Mouse (Mus musculus) right cerebral cortex, postnatal 14 days (tissue): Measurements from ENCODE around the gene Rflna.

Experiments used
- DNase-seq: peaks from one replicate; pipeline ENCODE4 v3.0.0; 2022

Rflna gene

GRCm38 (mm10) chr5:125006896-125007295 is 3.9 kb downstream of the Rflna start:
- DNase-seq: no peak

DNA sequence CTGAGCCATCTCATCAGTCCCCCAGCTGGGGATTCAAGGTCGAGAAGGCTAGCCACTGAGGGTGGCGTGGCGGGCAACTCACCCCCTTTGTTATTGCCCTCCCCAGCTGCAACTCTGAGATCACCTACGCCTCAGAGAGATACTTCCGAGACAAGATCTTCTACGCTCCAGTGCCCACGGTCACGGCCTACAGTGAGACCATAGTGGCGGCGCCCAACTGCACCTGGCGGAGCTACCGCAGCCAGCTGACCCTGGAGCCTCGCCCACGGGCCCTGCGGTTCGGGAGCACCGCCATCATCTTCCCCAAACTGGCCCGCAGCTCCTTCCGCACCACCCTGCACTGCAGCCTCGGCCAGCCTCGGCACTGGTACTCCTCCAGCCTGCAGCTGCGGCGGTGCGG is 8.1 kb downstream of the Rflna start:
- no peak for DNase-seq

- DNase-seq: no peak
These were observed 8.6 kb downstream of the Rflna start for GRCm38 (mm10) chr5:125011628-125012027.

GRCm38 (mm10) chr5:125014497-125014896 is 11.5 kb downstream of the Rflna start:
- DNase-seq: peak; percentile 73

GRCm38 (mm10) chr5:125015066-125015465 is 12.0 kb downstream of the Rflna start:
- DNase-seq: no peak

DNA sequence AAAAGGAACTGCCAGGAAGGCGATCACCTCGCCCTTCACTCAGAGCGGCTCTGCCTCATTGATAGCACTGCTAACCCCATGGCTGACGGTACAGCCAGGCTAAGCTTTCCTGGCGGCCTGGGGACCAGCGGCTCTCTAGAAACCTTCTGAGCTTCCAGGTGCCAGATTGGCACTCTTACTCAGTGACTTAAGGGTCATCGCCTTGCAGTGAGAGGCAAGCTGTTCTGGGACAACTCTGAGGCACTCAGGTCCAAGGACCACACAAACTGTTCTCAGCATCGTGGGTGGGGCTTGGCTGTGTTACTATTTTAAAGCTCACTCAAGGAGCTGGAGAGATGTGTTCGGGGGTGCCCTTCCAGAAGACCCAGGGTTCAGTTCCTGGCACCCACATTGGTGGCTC is 12.6 kb downstream of the Rflna start:
- no peak for DNase-seq

GRCm38 (mm10) chr5:125016421-125017242 is 13.6 kb downstream of the Rflna start:
- no peak for DNase-seq

DNA sequence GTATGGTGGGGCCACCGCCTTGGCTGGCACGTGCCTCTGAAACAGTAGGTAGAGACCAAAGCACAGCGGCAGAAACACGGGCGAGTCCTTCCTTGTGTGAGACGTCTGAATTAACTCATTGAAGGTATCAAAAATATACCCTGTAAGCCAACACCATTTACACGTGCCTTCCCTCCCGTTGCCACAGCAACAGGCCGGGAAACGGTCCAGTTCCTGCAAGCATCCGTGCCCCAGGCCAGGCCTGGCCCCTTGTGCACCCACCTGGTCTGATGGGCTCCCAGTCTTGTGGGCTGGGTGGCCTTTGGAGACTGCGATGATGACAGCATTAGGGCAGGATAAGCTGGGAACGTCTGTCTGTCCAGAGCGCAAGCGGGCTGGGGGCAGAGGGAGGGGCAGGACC is 14.3 kb downstream of the Rflna start:
- peak; percentile 61 for DNase-seq

GRCm38 (mm10) chr5:125019099-125019498 is 16.1 kb downstream of the Rflna start:
- no peak for DNase-seq

GRCm38 (mm10) chr5:125021298-125021697 is 18.3 kb downstream of the Rflna start:
- DNase-seq: no peak

- DNase-seq: peak; percentile 61
These were observed 21.0 kb downstream of the Rflna start for GRCm38 (mm10) chr5:125024002-125024401.

DNA sequence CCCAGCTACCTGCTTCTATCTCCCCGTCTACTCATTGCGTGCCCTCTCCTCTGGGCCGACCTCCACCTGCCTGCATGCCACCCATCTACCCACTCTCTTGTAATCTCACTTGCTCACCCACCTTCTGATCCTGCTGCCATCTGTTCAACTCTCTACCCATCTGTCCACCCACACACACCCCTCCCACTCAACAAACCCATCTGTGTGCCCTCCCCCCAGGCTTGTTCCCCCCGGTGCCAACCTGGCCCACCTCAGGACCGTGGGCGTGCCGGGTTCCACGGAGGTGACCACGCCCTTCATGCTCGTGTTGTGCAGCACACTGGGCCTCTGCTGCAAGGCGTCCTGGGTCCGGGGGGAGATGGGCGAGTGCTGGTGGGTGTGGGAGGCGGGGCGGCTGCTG is 25.4 kb downstream of the Rflna start:
- DNase-seq: no peak

DNA sequence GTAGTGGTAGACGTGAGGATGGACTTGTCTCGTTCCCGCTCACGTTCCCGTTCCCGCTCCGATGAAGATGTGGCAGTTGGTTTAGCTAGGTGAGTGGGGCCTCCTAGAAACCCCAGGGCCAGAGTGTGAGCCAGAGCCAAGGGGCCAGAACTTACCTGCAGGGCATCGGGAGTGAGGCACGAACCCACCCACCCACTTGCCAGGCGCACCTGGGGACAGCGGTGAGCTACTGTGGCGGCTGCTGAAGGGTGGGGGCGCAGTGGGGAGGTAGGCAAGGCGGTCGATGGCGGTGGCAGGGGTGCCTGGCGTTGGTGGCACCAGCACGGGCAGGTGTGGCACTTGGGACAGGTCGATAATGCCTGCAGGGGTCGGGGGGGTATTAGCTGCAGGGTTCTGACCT is 25.9 kb downstream of the Rflna start:
- DNase-seq: no peak

DNA sequence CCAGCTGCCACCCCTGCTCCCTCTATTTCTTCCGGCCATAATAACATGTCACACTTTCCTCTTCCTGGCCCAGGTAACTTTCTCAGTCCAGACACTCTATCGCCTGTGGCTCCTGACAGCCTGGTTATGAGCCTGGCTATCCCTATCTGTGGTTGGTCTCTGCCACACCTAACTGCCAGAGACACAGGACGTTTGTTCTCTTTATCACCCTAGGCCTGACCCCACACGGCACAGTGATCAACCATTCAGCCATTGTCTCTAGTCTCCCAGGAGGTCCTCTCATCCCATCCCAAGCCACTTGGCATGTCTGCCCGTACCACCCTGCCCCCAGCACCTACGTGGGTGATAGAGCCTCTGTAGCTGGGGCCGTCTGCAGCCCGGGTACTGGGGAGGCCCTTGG is 33.5 kb downstream of the Rflna start:
- no peak for DNase-seq

- DNase-seq: no peak
These were observed 36.5 kb downstream of the Rflna start for GRCm38 (mm10) chr5:125039377-125040027.

DNA sequence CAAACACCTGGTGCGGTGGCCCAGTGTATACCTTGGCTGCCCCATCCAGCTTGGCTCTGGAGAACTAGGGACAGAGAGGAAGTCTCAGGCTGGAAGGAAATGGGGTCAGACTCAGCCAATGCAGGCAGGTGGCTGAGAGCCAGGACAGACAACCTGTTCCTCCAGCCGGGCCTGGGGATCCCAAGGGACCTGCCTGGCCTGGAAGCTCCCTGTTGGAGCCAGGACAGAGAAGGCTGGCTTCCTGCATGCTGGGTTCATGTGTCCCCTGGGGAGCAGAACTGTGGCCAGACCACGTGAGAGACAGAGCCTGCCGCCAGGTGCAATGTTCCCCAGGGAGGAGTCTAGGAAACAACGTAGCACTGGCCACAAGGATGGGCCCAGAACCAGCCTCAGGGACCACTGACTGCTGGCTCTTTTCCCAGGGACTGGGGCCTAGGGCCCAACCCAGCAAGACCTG is 37.1 kb downstream of the Rflna start:
- DNase-seq: no peak

DNA sequence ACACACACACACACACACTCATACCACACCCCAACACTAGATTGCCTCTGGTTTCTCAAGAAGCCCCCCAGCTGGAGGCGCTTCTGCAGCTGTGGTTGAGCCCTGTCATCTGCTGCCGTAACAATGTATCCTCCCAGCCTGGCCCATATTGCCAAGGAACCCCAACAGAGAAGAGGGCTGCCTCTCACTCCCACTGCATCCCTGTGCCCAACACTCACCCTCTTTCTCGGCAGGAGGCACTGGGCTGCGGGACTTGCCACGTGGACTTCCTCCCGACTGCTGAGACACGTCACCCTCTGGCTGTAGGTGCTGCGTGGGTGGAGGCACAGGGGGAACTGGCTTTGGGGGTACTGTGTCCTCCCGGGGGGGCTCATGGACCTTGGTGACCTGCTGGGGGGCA is 38.6 kb downstream of the Rflna start:
- DNase-seq: no peak

DNA sequence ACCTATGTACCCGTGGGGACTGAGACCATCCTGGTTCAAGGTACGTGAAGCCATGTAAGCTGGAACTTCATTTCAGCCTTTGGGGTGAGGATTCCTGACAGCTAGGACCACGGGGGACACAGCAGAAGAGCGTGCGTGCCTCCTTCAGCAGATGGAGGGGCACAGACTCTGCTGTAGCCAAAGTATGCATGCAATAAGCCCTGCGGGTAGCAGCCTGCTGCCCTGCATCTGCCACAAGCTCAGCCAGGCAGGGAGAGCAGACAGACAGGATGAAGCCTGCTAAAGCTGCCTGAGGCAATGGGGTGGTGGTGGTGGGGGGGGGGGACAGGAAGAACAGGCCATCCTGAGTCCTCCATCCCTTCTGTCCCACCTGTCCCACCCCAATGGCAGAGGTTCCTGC is 40.4 kb downstream of the Rflna start:
- no peak for DNase-seq

DNA sequence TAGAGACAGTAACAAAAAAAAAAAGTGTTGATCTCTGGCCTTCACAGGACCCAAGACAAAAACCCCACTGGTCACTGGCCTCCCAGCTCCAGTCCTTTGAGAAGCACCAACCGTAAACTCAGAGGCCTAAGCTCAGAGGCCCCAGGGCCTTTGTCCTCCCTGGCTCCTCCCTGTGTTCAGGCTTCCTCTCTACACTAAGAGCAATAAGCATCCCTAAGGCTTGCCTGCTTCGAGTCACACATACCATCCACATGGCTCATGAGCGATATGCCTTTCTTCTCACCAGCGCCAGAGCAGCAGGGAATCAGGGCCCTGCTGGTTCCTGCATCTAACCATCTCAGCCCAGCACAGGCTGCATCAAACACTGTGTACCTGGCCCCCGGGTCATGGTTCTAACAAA is 42.2 kb downstream of the Rflna start:
- no peak for DNase-seq

DNA sequence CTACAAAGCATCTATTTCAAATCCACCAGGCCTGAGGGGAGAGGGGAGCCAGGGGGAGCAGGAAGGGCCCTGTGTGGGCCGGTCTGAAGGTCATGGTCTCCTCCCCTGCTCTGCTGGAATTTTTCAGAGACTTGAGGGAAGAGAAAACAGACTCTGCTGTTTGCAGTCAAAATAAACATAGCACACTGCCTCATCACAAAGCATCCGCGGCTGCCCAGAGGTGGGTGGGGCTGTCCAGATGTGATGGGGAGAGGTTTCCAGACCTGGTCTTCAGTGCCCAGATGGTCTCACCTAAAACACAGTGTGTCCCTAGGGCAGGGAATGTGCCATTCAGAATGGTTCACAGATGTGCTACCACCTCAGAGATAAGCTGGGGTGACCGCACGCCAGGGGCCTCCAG is 43.4 kb downstream of the Rflna start:
- DNase-seq: no peak

- no peak for DNase-seq
These were observed 46.5 kb downstream of the Rflna start for GRCm38 (mm10) chr5:125049481-125049880.

GRCm38 (mm10) chr5:125052237-125052602 is 49.2 kb downstream of the Rflna start:
- DNase-seq: no peak

GRCm38 (mm10) chr5:125052603-125053488 is 49.8 kb downstream of the Rflna start:
- peak; percentile 49 for DNase-seq

DNA sequence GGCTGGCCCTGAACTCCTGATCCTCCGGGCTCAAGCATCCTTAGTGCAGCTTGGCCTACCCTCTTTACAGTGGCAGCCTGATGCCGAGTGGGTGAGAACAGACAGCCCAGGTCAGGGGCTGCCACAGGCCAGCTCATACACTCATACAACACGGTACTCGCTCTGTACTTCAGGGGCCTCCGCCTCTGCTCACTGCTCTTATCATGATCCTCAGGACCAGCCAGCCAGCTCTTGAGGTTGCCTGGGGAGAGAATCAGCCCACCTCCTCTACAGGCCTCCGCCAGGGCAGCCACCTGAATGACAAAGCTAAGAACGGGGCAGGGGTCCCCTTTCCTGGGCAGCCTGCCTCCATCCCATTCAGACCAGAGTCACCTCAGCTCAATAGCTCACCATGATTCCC is 50.6 kb downstream of the Rflna start:
- no peak for DNase-seq
